Mouse (Mus musculus) stomach, postnatal 0 days (tissue): ENCODE results near the gene Irak4.

Experiments used
- CTCF ChIP-seq: IDR thresholded peaks from 2 replicates; pipeline ENCODE4 v1.5.1; 2016; ENCODE audit warnings: antibody characterized with exemption, low read depth, mild to moderate bottlenecking, moderate library complexity
- EP300 ChIP-seq: optimal IDR thresholded peaks from 2 replicates; pipeline ENCODE3; 2016; ENCODE audit warnings: antibody characterized with exemption

DNA sequence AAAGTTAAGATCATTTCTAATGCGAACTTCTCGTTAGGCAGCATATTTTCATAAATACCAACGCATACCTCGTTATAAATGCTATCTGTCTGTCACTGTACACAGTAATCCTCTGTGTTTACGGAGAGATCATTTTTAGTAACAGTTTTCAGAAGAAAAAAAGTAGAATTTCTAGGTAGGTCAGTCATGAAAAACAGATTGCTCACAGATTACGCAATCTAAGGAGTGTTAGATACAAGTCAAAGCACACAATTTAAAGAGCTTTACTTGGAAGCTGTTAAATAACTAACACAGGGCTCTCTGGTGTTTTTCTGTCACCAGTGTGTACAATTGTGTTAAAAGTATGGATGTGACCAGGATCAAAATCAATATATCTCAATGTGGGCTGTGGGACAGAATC lies 10.5 kb upstream of the Irak4 start:
- TF ChIP-seq CTCF (no peak), EP300 (no peak)
